Mouse (Mus musculus) CH12.LX (cell line): ENCODE data around the gene Mfsd14b. TPM values are rescaled to one million over a fixed set of nuclear protein-coding genes. Genes with fewer than 3 reads are reported as not detected.

Experiments
- DNase-seq: peaks from one replicate; pipeline ENCODE4 v3.0.0-alpha.2; 2013; ENCODE audit errors: extremely low read depth
- H3K27ac ChIP-seq: 2 replicates; pipeline ENCODE4 v1.5.1; 2012; ENCODE audit warnings: low read depth, mild to moderate bottlenecking, control low read depth, moderate library complexity; ENCODE audit not compliant: insufficient read depth
- H3K27me3 ChIP-seq: replicated peaks from 2 replicates; pipeline ENCODE3; 2012; ENCODE audit warnings: inconsistent platforms
- H3K36me3 ChIP-seq, 2 experiments: replicated peaks in 1 of 2; 2 replicates each; pipeline versions ENCODE3 to v1.6.1; 2012; ENCODE audit warnings: inconsistent platforms in 1 of 2, low read length in 1 of 2, mild to moderate bottlenecking in 1 of 2, mixed read lengths in 1 of 2, moderate library complexity in 1 of 2; ENCODE audit not compliant: control insufficient read depth in 1 of 2, insufficient read depth in 1 of 2
- H3K4me1 ChIP-seq, 2 experiments: 2 replicates each; pipeline ENCODE4 v1.6.1; 2012; ENCODE audit warnings: inconsistent platforms in 1 of 2, moderate library complexity in 1 of 2; ENCODE audit not compliant: insufficient read depth in 2 of 2, control insufficient read depth in 1 of 2
- H3K4me2 ChIP-seq: 2 replicates; pipeline ENCODE4 v1.6.1; 2012; ENCODE audit warnings: low read depth, mild to moderate bottlenecking, control low read depth; ENCODE audit not compliant: poor library complexity, insufficient read depth, severe bottlenecking
- H3K4me3 ChIP-seq, 3 experiments: fragments of 150-350 bp in 1 of 3; sonication (generic) in 1 of 3; replicated peaks in 1 of 3; 2 replicates each; pipeline versions ENCODE3 to v1.5.1; 2011 to 2012; ENCODE audit warnings: low read depth in 2 of 3, low read length in 2 of 3, mild to moderate bottlenecking in 2 of 3, moderate library complexity in 2 of 3, control low read depth in 1 of 3, improper control_type of control experiment in 1 of 3, inconsistent platforms in 1 of 3, mixed read lengths in 1 of 3; ENCODE audit not compliant: poor library complexity in 1 of 3
- H3K79me2 ChIP-seq: replicated peaks from 2 replicates; pipeline ENCODE4 v1.6.1; 2012; ENCODE audit warnings: mild to moderate bottlenecking, moderate library complexity; ENCODE audit not compliant: control insufficient read depth, poor library complexity, insufficient read depth, severe bottlenecking; ENCODE audit errors: extremely low read depth
- H3K9ac ChIP-seq: 2 replicates; pipeline ENCODE4 v1.6.1; 2012; ENCODE audit warnings: low read depth, mild to moderate bottlenecking, control low read depth, moderate library complexity; ENCODE audit not compliant: insufficient read depth
- H3K9me3 ChIP-seq: replicated peaks from 2 replicates; pipeline ENCODE3; 2012; ENCODE audit warnings: low read length, inconsistent platforms, mixed read lengths
- BHLHE40 ChIP-seq: IDR thresholded peaks from 2 replicates; pipeline ENCODE4 v1.6.1; 2011; ENCODE audit warnings: mild to moderate bottlenecking, low read depth, low read length, improper control_type of control experiment
- CHD1 ChIP-seq: IDR thresholded peaks from 2 replicates; pipeline ENCODE4 v1.6.1; 2012; ENCODE audit warnings: low read depth, low read length, improper control_type of control experiment, inconsistent platforms
- CTCF ChIP-seq, 2 experiments: IDR thresholded peaks in 1 of 2; conservative IDR thresholded peaks in 1 of 2; 2 replicates each; pipeline ENCODE4 v1.5.1; 2011 to 2012; ENCODE audit warnings: low read depth in 2 of 2, low read length in 2 of 2, improper control_type of control experiment in 1 of 2, inconsistent platforms in 1 of 2, mild to moderate bottlenecking in 1 of 2, moderate library complexity in 1 of 2
- E2F4 ChIP-seq: IDR thresholded peaks from 2 replicates; pipeline ENCODE4 v1.6.1; 2011; ENCODE audit warnings: low read depth, low read length, improper control_type of control experiment; ENCODE audit not compliant: insufficient replicate concordance
- ELF1 ChIP-seq: IDR thresholded peaks from 2 replicates; pipeline ENCODE4 v1.6.1; 2014; ENCODE audit warnings: low read depth, mild to moderate bottlenecking, inconsistent platforms, low read length, improper control_type of control experiment
- EP300 ChIP-seq: IDR thresholded peaks from 2 replicates; pipeline ENCODE4 v1.6.1; 2011; ENCODE audit warnings: low read length, improper control_type of control experiment
- ETS1 ChIP-seq: conservative IDR thresholded peaks from 2 replicates; pipeline ENCODE4 v1.6.1; 2012; ENCODE audit warnings: low read depth, mild to moderate bottlenecking, inconsistent platforms, low read length, improper control_type of control experiment, moderate library complexity
- GABPA ChIP-seq: IDR thresholded peaks from 2 replicates; pipeline ENCODE4 v1.6.1; 2012; ENCODE audit warnings: low read depth, low read length, improper control_type of control experiment, inconsistent platforms; ENCODE audit not compliant: insufficient replicate concordance
- HCFC1 ChIP-seq: IDR thresholded peaks from 2 replicates; pipeline ENCODE4 v1.6.1; 2012; ENCODE audit warnings: low read depth, mild to moderate bottlenecking, inconsistent platforms, low read length, improper control_type of control experiment
- IRF4 ChIP-seq: IDR thresholded peaks from 2 replicates; pipeline ENCODE4 v1.6.1; 2014; ENCODE audit warnings: low read depth, mild to moderate bottlenecking, inconsistent platforms, low read length, improper control_type of control experiment
- KAT2A ChIP-seq: IDR thresholded peaks from 2 replicates; pipeline ENCODE4 v1.6.1; 2012; ENCODE audit warnings: low read length, improper control_type of control experiment, inconsistent platforms; ENCODE audit not compliant: insufficient replicate concordance
- MAX ChIP-seq: IDR thresholded peaks from 2 replicates; pipeline ENCODE4 v1.6.1; 2011; ENCODE audit warnings: low read length, improper control_type of control experiment
- MAZ ChIP-seq: IDR thresholded peaks from 2 replicates; pipeline ENCODE4 v1.6.1; 2012; ENCODE audit warnings: low read depth, mild to moderate bottlenecking, inconsistent platforms, low read length, improper control_type of control experiment, moderate library complexity
- MXI1 ChIP-seq: IDR thresholded peaks from 2 replicates; pipeline ENCODE4 v1.6.1; 2011; ENCODE audit warnings: mild to moderate bottlenecking, low read depth, low read length, improper control_type of control experiment
- MYC ChIP-seq: IDR thresholded peaks from 2 replicates; pipeline ENCODE4 v1.6.1; 2011; ENCODE audit warnings: low read depth, mild to moderate bottlenecking, improper control_type of control experiment, low read length
- NRF1 ChIP-seq: IDR thresholded peaks from 2 replicates; pipeline ENCODE4 v1.6.1; 2014; ENCODE audit warnings: low read depth, mild to moderate bottlenecking, inconsistent platforms, low read length, improper control_type of control experiment, moderate library complexity
- POLR2AphosphoS2 ChIP-seq: IDR thresholded peaks from 2 replicates; pipeline ENCODE4 v1.6.1; 2011; ENCODE audit warnings: low read depth, low read length, improper control_type of control experiment
- RAD21 ChIP-seq: IDR thresholded peaks from 2 replicates; pipeline ENCODE4 v1.6.1; 2011; ENCODE audit warnings: low read depth, mild to moderate bottlenecking, low read length, improper control_type of control experiment, moderate library complexity
- RCOR1 ChIP-seq: conservative IDR thresholded peaks from 2 replicates; pipeline ENCODE4 v1.6.1; 2012; ENCODE audit warnings: low read depth, mild to moderate bottlenecking, inconsistent platforms, low read length, improper control_type of control experiment
- SIN3A ChIP-seq: IDR thresholded peaks from 2 replicates; pipeline ENCODE4 v1.6.1; 2012; ENCODE audit warnings: low read length, improper control_type of control experiment, inconsistent platforms
- TBP ChIP-seq: conservative IDR thresholded peaks from 2 replicates; pipeline ENCODE4 v1.6.1; 2011; ENCODE audit warnings: low read depth, low read length, improper control_type of control experiment
- TCF12 ChIP-seq: IDR thresholded peaks from 2 replicates; pipeline ENCODE4 v1.6.1; 2014; ENCODE audit warnings: low read depth, mild to moderate bottlenecking, inconsistent platforms, low read length, improper control_type of control experiment
- USF1 ChIP-seq: IDR thresholded peaks from 2 replicates; pipeline ENCODE4 v1.6.1; 2014; ENCODE audit warnings: low read depth, mild to moderate bottlenecking, inconsistent platforms, low read length, improper control_type of control experiment
- ZKSCAN1 ChIP-seq: IDR thresholded peaks from 2 replicates; pipeline ENCODE4 v1.6.1; 2012; ENCODE audit warnings: low read depth, inconsistent platforms, low read length, improper control_type of control experiment, borderline replicate concordance
- dilution Hi-C: fragments of 300-500 bp; cut with MboI; formaldehyde crosslinking; loops from 2 replicates; pipeline ENCODE4 v1.14.3; 2020; ENCODE audit warnings: low sequenced_read_pairs; ENCODE audit not compliant: extremely low pct_unique_long_range_greater_than_20kb, extremely low pct_ligation_motif_present
- in situ Hi-C: fragments of 300-500 bp; cut with MboI; formaldehyde crosslinking; loops from 3 replicates; pipeline ENCODE4 v1.14.3; 2019; ENCODE audit warnings: low sequenced_read_pairs, low pct_ligation_motif_present, low pct_unique_long_range_greater_than_20kb, mixed read lengths
- polyA plus RNA-seq: library from polyadenylated mRNA; unstranded; fragments of >175 nt; gene quantifications from 2 replicates; pipeline ENCODE4 v1.2.1, GENCODE M21; 2012; ENCODE audit warnings: low read depth; ENCODE audit not compliant: insufficient read length
- total RNA-seq, 2 experiments: library from RNA; depleted of rRNA; stranded (reverse); fragments of 300-350 nt in 1 of 2; fragments of >200 nt in 1 of 2; gene quantifications; 2 replicates each; pipeline ENCODE4 v1.2.3; 2012 to 2014

Gene Mfsd14b
- total and polyA plus RNA-seq, 3 experiments, result 25.5 to 51.5 (median 26.1) TPM

DNA sequence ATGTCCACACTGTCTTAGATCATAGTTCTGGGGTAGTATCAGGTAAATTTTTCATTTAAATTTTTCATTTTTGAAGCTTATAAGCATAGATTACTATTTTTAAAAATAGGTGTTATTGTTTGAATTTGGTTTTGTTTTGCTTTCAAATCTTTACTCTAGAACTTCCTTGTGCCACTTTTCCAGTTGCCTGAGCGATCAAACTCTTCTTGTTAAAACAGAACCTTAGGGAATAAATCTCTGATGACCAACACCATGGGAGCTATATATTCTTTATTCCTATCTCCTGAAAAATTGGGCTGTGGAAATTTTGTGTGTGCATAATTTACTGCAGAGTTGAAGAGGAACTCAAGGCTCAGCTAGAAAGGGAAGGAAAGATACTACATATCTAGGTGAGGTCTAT lies 37.2 kb upstream of the Mfsd14b start, which contains the start of gene Olfr466:
Gene Olfr466, plus strand, starts transcription at position 301 of the 400 bp plus-strand sequence.
- Histone ChIP-seq H3K4me3 (no peak within 1 kb of the TSS), H3K36me3 (no peaks in the 10 kb centered on the region), H3K4me2 (no peak within 1 kb of the TSS), H3K27me3 (no peaks in the 10 kb centered on the region), H3K9ac (no peak within 1 kb of the TSS), H3K79me2 (no peaks in the 10 kb centered on the region), H3K9me3 (no peaks in the 10 kb centered on the region), H3K4me1 (no peaks in the 10 kb centered on the region), H3K27ac (no peak within 1 kb of the TSS)
- no peak for DNase-seq
- TF ChIP-seq POLR2AphosphoS2, result no peak
- TF ChIP-seq MAZ, result no peak
- TF ChIP-seq MXI1, result no peak
- no peak for TF ChIP-seq SIN3A
- no peak for TF ChIP-seq RAD21
- TF ChIP-seq ZKSCAN1, result no peak
- no peak for TF ChIP-seq HCFC1
- TF ChIP-seq ETS1, result no peak
- TF ChIP-seq BHLHE40, result no peak
- TF ChIP-seq ELF1, result no peak
- no peak for TF ChIP-seq MAX
- no peak for TF ChIP-seq RCOR1
- no peak for TF ChIP-seq USF1
- no peak for TF ChIP-seq E2F4
- no peak for TF ChIP-seq KAT2A
- in situ Hi-C loops (no loop called here), dilution Hi-C loops (no loop called here)

GRCm38 (mm10) chr13:65137789-65138188 lies 25.0 kb upstream of the Mfsd14b start, which contains the start of gene Olfr465-ps1:
Olfr465-ps1 (plus strand) TSS chr13:65138089.
- no peaks in the 10 kb centered on the region for H3K27me3 ChIP-seq
- H3K4me1 ChIP-seq, result no peaks in the 10 kb centered on the region
- no peak within 1 kb of the TSS for H3K27ac ChIP-seq
- H3K9me3 ChIP-seq, result no peaks in the 10 kb centered on the region
- H3K79me2 ChIP-seq, result no peaks in the 10 kb centered on the region
- no peak within 1 kb of the TSS for H3K9ac ChIP-seq
- TF ChIP-seq NRF1 (no peak), MAZ (no peak), CHD1 (no peak), GABPA (no peak), HCFC1 (no peak), POLR2AphosphoS2 (no peak), ELF1 (no peak), MXI1 (no peak), TBP (no peak), IRF4 (no peak), EP300 (no peak), CTCF (conservative IDR thresholded peaks at IDR 0.05 in 1 of 2, IDR thresholded peaks at IDR 0.05 in 1 of 2; ENCODE audit: low read depth in 2 of 2, low read length in 2 of 2) (no peak), TCF12 (no peak), ZKSCAN1 (no peak), USF1 (no peak), MYC (no peak)
- no peak within 1 kb of the TSS for H3K4me3 ChIP-seq
- dilution Hi-C loops, result no loop called here
- DNase-seq, result no peak
- in situ Hi-C loops, result no loop called here
- no peak within 1 kb of the TSS for H3K4me2 ChIP-seq
- no peaks in the 10 kb centered on the region for H3K36me3 ChIP-seq
